Mouse (Mus musculus): ENCODE data around the gene Gm5728. TPM values are rescaled to one million over a fixed set of nuclear protein-coding genes. Genes with fewer than 3 reads are reported as not detected.
"Not testable (repeated sequence)": the region's sequence is repeated elsewhere in the genome, so short reads cannot be mapped to it uniquely, and the experiment has no call there.

Gene Gm5728
- polyA plus RNA-seq (2012; rRNA removed): not detected in 2 replicates

DNA sequence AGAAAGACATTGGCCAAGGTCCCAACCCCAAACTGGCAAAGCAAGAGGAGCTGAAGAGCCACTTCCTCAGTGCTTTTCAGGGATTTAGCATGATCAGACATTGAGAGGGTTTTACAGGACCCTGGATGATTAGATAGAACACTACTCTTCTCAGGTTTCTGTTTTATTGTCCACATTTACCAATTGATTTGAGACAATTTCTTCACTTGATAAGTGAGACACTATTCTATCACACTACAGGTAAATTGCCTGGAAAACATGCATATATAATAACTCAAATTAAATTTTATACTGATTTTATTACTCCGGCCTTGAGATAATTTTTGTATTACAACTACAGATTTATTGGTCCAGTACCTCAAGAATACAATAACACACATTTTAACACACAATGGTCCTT lies at the start of gene Gm5728:
TSS of gene Gm5728 (minus strand) at position 101 of the 400 bp plus-strand sequence.
- DNase-seq (ENCODE audit: low spot score): not testable (repeated sequence)

DNA sequence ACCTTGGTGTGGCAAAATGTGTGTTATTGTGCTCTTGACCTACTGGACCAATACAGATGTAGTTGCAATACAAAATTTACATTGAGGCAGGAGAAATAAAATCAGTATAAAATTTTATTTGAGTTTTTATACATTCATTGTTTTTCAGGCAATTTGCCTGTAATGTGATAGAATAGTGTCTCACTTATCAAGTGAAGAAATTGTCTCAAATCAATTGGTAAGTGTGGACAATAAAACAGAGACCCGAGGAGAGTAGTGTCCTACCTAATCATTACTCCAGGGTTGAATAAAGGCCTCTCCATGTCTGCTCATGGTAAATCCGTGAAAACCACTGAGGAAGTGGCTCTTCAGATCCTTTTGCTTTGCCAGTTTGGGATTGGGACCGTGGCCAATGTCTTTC lies 42.4 kb upstream of the Gm5728 start, which contains the start of gene Vmn1r100:
TSS of gene Vmn1r100 (plus strand) at position 301 of the 400 bp plus-strand sequence.
- not testable (repeated sequence) for DNase-seq (ENCODE audit: low spot score)

DNA sequence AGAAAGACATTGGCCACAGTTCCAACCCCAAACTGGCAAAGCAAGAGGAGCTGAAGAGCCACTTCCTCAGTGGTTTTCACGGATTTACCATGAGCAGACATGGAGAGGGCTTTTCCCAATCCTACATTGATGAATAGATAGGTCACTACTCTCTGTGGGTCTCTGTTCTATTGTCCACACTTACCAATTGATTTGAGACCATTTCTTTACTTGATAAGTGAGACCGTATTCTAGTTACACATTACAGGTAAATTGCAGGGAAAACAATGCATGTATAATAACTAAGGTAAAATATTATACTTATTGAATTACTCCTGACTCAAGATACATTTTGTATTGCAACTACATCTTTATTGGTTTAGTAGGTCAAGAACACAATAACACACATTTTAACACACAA lies 41.2 kb downstream of the Gm5728 start, which contains the start of gene Gm4133:
TSS of gene Gm4133 (minus strand) at position 101 of the 400 bp plus-strand sequence.
- DNase-seq (ENCODE audit: low spot score): not testable (repeated sequence)

Other genes starting within 250 kb of the Gm5728 start
- gene Vmn1r93, start 236.3 kb downstream of the Gm5728 start, polyA plus RNA-seq (2012; rRNA removed): not detected in 2 replicates
- not detected in 2 replicates for gene Vmn1r94, start 207.0 kb downstream of the Gm5728 start, polyA plus RNA-seq (2012; rRNA removed)
- not detected in 2 replicates for gene Vmn1r95, start 181.7 kb downstream of the Gm5728 start, polyA plus RNA-seq (2012; rRNA removed)
- not detected in 2 replicates for gene Gm6164, start 169.8 kb downstream of the Gm5728 start, polyA plus RNA-seq (2012; rRNA removed)
- gene Gm4498, start 141.6 kb downstream of the Gm5728 start, polyA plus RNA-seq (2012; rRNA removed): not detected in 2 replicates
- gene Gm5890, start 112.6 kb downstream of the Gm5728 start, polyA plus RNA-seq (2012; rRNA removed): not detected in 2 replicates
- not detected in 2 replicates for gene Gm4133, start 41.3 kb downstream of the Gm5728 start, polyA plus RNA-seq (2012; rRNA removed)
- gene Vmn1r100, start 42.5 kb upstream of the Gm5728 start, polyA plus RNA-seq (2012; rRNA removed): not detected in 2 replicates
- gene Vmn1r101, start 67.2 kb upstream of the Gm5728 start, polyA plus RNA-seq (2012; rRNA removed): not detected in 2 replicates
- not detected in 2 replicates for gene Gm10670, start 99.5 kb upstream of the Gm5728 start, polyA plus RNA-seq (2012; rRNA removed)
- not detected in 2 replicates for gene Vmn1r103, start 135.1 kb upstream of the Gm5728 start, polyA plus RNA-seq (2012; rRNA removed)
- gene Vmn1r104, start 158.4 kb upstream of the Gm5728 start, polyA plus RNA-seq (2012; rRNA removed): not detected in 2 replicates
- not detected in 2 replicates for gene Gm5726, start 170.3 kb upstream of the Gm5728 start, polyA plus RNA-seq (2012; rRNA removed)
- gene Gm4141, start 200.8 kb upstream of the Gm5728 start, polyA plus RNA-seq (2012; rRNA removed): not detected in 2 replicates
- gene Gm4513, start 223.6 kb upstream of the Gm5728 start, polyA plus RNA-seq (2012; rRNA removed): not detected in 2 replicates